Mouse (Mus musculus): ENCODE results near the gene Pon2. TPM values are rescaled to one million over a fixed set of nuclear protein-coding genes. Genes with fewer than 3 reads are reported as not detected.

Pon2 gene
- polyA plus RNA-seq (2021; fragmentation: Nextera tagmentation), result 67.6 and 70.7 TPM in 2 replicates
- long read RNA-seq, experiment 1, transcript Pon2-201 (9 exons, 2,409 nt), result major isoform, 212 of 233 reads
- long read RNA-seq, experiment 1, partial matches to known transcripts, result 13 of 233 reads
- long read RNA-seq, experiment 1, other reads (novel, unspliced or antisense), result 8 of 233 reads
- long read RNA-seq, experiment 2, transcript Pon2-201 (9 exons, 2,409 nt), result major isoform, 455 of 487 reads
- long read RNA-seq, experiment 2, partial matches to known transcripts, result 5 of 487 reads
- long read RNA-seq, experiment 2, other reads (novel, unspliced or antisense), result 27 of 487 reads

DNA sequence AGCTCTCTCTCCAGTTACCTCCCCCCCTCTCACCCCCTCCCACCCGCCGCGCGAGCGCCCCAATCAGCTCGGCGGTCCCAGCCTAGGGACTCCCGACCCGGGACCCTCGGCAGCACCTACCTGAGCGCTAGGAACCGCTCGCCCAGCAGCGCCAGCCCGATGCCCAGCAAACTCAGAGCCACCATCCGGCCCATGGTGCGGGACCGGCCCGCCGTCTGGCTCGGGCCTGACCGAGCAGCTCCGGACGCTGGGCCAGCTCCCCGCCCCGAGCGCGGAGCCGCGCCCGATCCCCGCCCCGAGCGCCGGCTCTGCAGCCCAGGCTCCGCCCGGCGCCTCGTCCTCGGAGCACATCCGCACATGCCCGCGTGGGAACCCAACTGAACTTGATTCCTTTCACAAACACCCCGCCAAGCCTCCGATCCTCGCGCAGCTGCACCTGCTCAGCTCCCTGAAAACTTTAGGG lies at the start of gene Pon2:
Pon2 (minus strand) TSS at position 364 of the 463 bp plus-strand sequence.

DNA sequence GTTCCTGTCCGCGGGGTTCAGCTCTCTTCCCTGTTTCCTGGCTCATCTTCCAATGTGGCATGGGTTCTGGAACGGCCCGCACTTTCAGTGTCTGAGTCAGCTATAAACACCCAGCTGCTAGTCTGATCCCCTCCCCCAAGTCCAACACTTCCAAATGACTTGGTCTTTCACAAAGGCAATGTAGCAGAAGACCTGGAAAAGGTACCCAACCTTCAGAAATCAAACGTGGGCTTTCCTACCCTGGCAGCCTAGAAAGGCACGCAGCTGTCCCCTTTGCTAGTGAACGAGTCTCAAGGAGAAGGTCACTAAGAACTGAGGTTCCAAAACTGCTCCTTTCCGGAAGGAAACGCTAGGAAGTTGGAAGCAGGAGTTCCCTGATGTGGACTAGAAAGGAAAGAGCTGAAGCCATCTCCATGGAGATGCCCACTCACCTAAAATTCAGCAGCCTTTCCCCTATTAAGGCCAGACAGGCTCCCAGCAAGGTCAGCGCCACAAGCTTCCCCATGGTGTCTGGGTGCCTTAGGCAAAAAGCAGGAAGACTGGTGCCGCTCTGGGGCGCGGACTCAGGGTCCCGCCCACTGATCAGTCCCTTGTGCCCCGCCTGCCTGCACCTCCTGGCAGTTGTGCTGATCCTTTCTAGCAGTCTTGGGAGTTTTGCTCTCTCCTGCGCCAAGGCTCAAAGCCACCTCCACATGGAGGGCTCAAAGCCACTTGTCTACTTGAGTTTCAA lies 42.4 kb downstream of the Pon2 start, which contains the start of gene Pon3:
Pon3 (minus strand) TSS at position 565 of the 730 bp plus-strand sequence.

Other genes with a start within 250 kb of the Pon2 start
- gene Pon1, start 104.5 kb downstream of the Pon2 start, polyA plus RNA-seq (2021; fragmentation: Nextera tagmentation), result 1.7 TPM in 1 of 2 replicates, not detected in the other
- gene Pon3, start 42.2 kb downstream of the Pon2 start, polyA plus RNA-seq (2021; fragmentation: Nextera tagmentation), result 2.9 and 10.4 TPM in 2 replicates
- gene Asb4, start 84.9 kb upstream of the Pon2 start, polyA plus RNA-seq (2021; fragmentation: Nextera tagmentation), result 0.68 and 0.88 TPM in 2 replicates
- gene Pdk4, start 197.9 kb upstream of the Pon2 start, polyA plus RNA-seq (2021; fragmentation: Nextera tagmentation), result 5.7 and 7.2 TPM in 2 replicates